Mouse (Mus musculus) ES-CJ7 (cell line): ENCODE results near the gene Rer1.

ENCODE experiments used
- DNase-seq: peaks from one replicate; pipeline ENCODE4 v3.0.0; 2011; ENCODE audit warnings: low read depth, low spot score

Rer1 gene

GRCm38 (mm10) chr4:155024170-155025010 lies 61.8 kb downstream of the Rer1 start:
- no peak for DNase-seq
